Mouse (Mus musculus) heart, postnatal 14 days (tissue): ENCODE results near the gene Sult5a1. TPM values are rescaled to one million over a fixed set of nuclear protein-coding genes. Genes with fewer than 3 reads are reported as not detected.
A peak's percentile ranks its signal among the peaks of the same experiment; 100 is the strongest.
"Not testable (repeated sequence)": the region's sequence is repeated elsewhere in the genome, so short reads cannot be mapped to it uniquely, and the experiment has no call there.

Experiments
- DNase-seq, 2 experiments: peaks; one replicate each; pipeline ENCODE4 v3.0.0; 2021 to 2022
- intact Hi-C: fragments of 180-260 bp; cut with DNase I; formaldehyde crosslinking; loops from one replicate; pipeline ENCODE4 v1.15.1; 2025
- microRNA-seq, 2 experiments: library from miRNA; unstranded; fragments of <30 nt; microRNA quantifications; one replicate each; pipeline ENCODE4 v1.2.0; 2021 to 2022
- total RNA-seq, 2 experiments: library from RNA; stranded (reverse); gene quantifications; 2 replicates each; pipeline ENCODE4 v1.2.3; 2021

Gene Sult5a1
- total RNA-seq, 2 experiments from 2014 or later = 1.2 to 2.1 TPM

DNA sequence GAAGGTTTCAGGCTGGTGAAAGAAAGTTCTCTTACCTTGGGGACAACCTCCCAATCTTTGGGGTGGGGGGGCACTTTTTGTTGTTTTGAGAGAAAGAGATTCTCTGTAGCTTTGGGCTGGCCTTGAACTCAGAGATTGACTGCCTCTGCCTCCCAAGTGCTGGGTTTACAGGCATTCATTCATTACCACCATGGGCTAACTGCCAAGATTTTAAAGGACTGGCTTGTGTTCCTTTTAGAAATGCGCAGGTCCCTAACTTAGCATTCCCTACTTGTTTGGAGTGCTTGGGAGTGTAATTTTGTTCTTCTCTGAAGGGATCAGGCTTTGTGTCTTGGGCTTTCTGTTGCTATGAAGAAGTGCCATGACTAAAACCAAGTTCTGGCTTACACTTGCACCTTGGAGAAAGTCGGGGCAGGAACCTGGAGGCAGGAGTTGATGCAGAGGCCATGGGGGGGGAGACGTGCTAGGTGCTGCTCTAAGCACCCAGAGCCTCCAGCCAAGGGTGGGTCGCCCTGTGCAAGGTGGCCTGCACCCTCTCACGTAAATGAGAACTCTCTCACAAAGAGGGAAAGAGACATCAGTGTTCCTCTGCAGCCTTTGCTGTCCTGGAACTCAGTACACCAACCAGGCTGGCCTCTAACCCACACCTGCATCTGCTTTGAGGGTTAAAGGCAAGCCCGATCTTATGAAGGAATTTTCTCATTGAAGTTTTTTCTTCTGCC, 53.9 kb downstream of the Sult5a1 start:
- intact Hi-C loops = loop anchor here (2.0 to 5.0 kb wide), 3 partner anchors 62 to 267 kb away; partner anchors contain the start of gene Ankrd11
- no peak for DNase-seq

DNA sequence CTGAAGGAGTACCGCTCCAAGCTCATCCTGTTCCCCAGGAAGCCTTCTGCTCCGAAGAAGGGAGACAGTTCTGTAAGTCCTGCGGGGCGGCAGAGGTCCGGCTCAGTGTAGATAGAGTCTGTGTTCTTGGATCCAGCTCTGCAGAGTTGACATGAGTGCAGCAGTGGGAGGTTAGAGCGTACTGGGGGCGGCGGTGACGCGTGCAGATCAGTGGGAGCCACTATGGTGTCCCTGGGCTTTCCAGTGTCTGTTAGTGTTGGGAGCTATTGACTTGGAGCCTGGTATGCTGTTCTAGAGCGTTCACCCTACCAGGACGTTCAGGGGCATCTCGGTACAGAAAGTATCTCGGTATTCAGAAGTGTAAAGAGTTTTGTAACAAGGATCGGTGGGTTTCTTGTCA, 54.8 kb downstream of the Sult5a1 start:
- no peak for DNase-seq
- intact Hi-C loops = loop anchor here (5.0 kb wide), 2 partner anchors 61 to 266 kb away; partner anchors contain the start of gene Ankrd11

DNA sequence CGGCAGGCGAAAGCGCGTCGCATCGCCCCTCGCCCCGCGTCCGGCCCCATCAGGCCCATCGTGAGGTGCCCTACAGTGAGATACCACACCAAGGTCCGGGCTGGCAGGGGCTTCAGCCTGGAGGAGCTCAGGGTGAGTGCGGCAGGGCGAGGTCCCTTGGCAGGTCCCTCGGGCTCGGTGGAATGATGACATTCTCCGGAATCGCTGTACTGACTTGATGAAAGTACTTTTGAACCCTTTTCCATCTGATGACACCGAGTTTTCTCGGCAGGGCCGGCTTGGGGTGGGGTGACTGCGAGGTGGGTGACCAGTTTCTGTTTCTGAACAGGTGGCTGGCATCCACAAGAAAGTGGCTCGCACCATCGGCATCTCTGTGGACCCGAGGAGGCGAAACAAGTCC, 55.3 kb downstream of the Sult5a1 start:
- intact Hi-C loops = loop anchor here (5.0 kb wide), 2 partner anchors 61 to 266 kb away; partner anchors contain the start of gene Ankrd11
- not testable (repeated sequence) for DNase-seq

DNA sequence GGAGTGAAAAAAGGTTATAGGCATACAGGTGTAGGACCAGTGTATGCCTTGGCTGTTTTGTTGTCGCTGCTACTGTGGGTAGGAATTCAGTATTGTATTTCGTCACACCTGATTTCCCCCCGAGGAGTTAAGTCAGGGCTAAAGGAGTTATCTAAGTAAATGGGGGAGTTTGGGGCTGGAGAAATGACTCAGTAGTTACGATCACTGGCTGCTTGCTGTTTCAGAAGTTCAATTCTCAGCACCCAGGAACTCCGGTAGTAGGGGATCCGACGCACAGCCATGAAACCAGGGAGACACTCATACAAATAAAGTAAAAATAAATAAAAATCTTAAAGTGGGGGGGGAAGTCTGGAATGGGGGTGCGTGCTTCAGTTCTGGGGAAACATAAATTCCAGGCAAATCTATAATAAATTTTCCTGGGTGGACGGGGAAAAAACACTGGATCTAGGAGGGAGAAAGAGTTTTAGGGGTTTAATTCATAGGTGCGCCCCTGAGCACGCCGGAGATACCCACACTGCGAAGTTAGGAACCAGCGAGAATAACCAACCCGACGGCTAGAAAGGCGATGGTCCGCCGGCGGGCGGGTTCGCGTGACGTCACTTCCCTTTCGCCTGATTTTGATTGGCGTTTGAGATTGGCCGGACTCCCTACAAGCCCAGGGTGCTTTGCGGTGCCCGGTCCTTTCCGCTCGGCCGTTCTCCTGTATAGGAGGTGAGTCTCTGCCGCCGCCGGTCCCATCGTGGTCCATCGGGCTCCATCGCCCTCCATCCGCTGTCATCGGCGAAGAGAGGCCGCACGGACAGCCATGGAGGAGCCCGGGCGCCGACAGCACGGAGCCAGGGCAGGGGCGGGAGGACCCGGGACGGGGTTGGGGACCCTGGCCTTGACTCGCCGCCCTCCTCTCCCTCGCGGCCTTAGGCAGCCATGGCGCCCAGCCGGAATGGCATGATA, 56.1 kb downstream of the Sult5a1 start, which contains the start of gene Rpl13:
Gene Rpl13, plus strand, starts transcription at position 616 of the 951 bp plus-strand sequence.
- intact Hi-C loops = loop anchor here (2.0 to 5.0 kb wide), 3 partner anchors 60 to 265 kb away; partner anchors contain the start of gene Ankrd11
- DNase-seq = peak; percentile 95 to 99

DNA sequence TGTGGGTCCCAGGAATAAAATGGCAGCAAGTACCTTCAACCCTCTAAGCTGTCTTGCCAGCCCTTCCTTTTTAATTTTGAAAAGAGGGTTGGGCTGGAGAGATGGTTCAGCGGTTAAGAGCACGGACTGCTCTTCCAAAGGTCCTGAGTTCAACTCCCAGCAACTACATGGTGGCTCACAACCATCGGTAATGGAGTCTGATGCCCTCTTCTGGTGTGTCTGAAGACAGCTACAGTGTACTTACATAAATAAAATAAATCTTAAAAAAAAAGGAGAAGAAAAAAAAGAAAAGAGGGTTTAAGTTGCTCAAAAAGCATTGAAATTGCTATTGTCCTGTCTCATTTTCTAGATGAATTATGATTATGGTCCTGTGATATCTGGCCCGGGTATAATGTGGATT, 56.9 kb downstream of the Sult5a1 start:
- intact Hi-C loops = loop anchor here (2.0 to 5.0 kb wide), 3 partner anchors 59 to 264 kb away; partner anchors contain the start of gene Ankrd11
- no peak for DNase-seq

DNA sequence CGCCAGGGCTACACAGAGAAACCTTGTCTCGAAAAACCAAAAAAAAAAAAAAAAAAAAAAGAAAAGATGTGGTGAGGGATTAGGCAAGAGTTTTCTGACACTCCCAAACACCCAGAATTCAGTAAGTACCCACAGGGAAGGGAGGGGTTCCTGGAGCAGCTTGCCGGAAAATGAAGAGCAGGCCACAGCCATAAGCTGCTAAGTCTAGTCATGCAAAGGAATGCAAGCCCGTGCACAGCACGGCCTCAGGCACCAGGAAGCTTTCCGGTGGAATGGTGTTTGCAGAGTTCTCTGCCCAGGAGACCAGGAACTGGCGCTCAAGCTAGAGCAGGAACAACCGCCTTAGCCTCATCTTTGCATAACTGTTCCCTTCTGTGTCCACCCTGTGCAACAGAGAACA, 57.8 kb downstream of the Sult5a1 start:
- intact Hi-C loops = loop anchor here (2.0 to 5.0 kb wide), 3 partner anchors 58 to 263 kb away; partner anchors contain the start of gene Ankrd11
- DNase-seq = no peak

DNA sequence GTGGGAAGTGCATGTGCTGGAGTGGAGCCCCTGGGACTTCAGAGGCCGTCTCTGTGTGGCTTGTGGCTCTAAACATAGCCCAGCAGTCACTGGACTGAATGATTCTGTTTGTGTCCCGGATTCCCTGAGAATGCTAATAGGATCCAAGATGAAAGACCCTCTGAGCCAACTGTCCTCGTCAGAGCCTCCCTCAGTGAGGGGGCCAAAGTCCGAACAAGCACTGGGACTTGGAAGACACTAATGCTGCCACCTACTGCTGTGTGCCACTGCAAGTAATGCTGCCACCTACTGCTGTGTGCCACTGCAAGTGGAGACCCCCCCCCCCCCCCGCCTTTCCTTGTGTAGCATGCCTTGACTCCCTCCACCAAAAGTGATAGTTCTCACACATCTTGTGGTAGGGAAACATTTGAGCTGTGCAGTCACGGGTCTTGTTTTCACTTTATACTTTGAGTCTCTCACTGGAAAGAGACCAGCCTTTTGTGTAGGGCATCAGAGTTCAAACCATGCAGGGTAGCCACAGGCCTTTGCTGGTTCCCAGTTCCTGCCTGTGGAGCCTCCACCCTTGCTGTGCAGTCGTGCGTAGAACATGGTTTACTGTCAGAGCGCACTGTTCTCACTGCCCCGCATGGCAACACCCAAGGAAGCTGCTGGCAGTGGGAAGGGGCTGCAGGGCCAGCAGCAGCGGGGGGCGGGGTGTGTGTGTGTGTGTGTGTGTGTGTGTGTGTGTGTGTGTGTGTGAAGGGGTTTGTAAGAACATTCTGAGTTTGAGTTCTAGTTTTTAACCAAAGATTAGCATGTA, 60.1 kb downstream of the Sult5a1 start:
- no peak for DNase-seq
- intact Hi-C loops = no loop called here

DNA sequence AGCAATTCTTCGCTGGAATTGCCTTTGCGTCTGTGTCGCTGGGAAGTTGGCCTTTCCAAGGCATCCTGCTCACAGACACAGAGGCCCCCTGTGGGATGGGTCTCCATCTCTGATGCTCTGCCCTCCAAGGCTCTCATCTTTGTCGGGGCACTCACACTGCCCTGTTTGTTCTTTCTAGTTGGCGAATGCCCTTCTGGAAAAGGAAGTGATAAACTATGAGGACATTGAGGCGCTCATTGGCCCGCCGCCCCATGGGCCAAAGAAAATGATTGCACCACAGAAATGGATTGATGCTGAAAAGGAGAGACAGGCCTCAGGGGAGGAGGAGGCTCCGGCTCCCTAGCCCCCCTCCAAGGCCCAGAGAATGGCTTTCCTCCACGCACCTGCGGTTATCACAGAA, 60.9 kb downstream of the Sult5a1 start:
- intact Hi-C loops = no loop called here
- DNase-seq = no peak

Small RNA genes within 50 kb of the gene (microRNA-seq; reads per million reads assigned to microRNA genes)
- gene Mir7079 = 0 to 0.60 reads per million in 2 experiments
- gene Mir7080 = 6.5 to 473 reads per million in 2 experiments

Other genes with a start within 250 kb of the Sult5a1 start
- 10 to 100 TPM; 75.3 to 80.8 TPM for gene Ankrd11, start 116.0 kb downstream of the Sult5a1 start, total RNA-seq
- gene Spg7, start 95.4 kb downstream of the Sult5a1 start, total RNA-seq = 10 to 100 TPM; 75.5 to 76.9 TPM
- 100 to 1,000 TPM; 426 to 446 TPM for gene Rpl13, start 56.0 kb downstream of the Sult5a1 start, total RNA-seq
- under 1 TPM; 0.31 to 0.39 TPM for gene Cpne7, start 40.9 kb downstream of the Sult5a1 start, total RNA-seq
- gene Dpep1, start 27.9 kb upstream of the Sult5a1 start, total RNA-seq = 10 to 100 TPM; 28.6 to 43.2 TPM
- 10 to 100 TPM; 50.1 to 64.3 TPM for gene Chmp1a, start 54.4 kb upstream of the Sult5a1 start, total RNA-seq
- 10 to 100 TPM; 38.4 to 45.7 TPM for gene Spata33, start 54.5 kb upstream of the Sult5a1 start, total RNA-seq
- gene Cdk10, start 66.5 kb upstream of the Sult5a1 start, total RNA-seq = 10 to 100 TPM; 22.5 to 23.8 TPM
- gene Spata2l, start 77.9 kb upstream of the Sult5a1 start, total RNA-seq = 1 to 10 TPM; 6.5 to 6.9 TPM
- 10 to 100 TPM; 15.7 to 16.6 TPM for gene Zfp276, start 95.9 kb upstream of the Sult5a1 start, total RNA-seq
- gene Vps9d1, start 96.0 kb upstream of the Sult5a1 start, total RNA-seq = 10 to 100 TPM; 23.1 to 29.1 TPM
- 1 to 10 TPM; 2.1 to 5.4 TPM for gene Fanca, start 160.3 kb upstream of the Sult5a1 start, total RNA-seq
- under 1 TPM; 0.24 to 0.32 TPM for gene Spire2, start 174.4 kb upstream of the Sult5a1 start, total RNA-seq
- 100 to 1,000 TPM; 136 to 149 TPM for gene Tcf25, start 215.4 kb upstream of the Sult5a1 start, total RNA-seq
- not detected for gene Mc1r, start 248.8 kb upstream of the Sult5a1 start, total RNA-seq